Mouse (Mus musculus) CH12.LX (cell line): Measurements from ENCODE around the gene Mis18a. TPM values are rescaled to one million over a fixed set of nuclear protein-coding genes. Genes with fewer than 3 reads are reported as not detected.

Source experiments
- DNase-seq: peaks from one replicate; pipeline ENCODE4 v3.0.0-alpha.2; 2013; ENCODE audit errors: extremely low read depth
- H3K27ac ChIP-seq: 2 replicates; pipeline ENCODE4 v1.5.1; 2012; ENCODE audit warnings: low read depth, mild to moderate bottlenecking, control low read depth, moderate library complexity; ENCODE audit not compliant: insufficient read depth
- H3K27me3 ChIP-seq: replicated peaks from 2 replicates; pipeline ENCODE3; 2012; ENCODE audit warnings: inconsistent platforms
- H3K36me3 ChIP-seq, 2 experiments: replicated peaks in 1 of 2; 2 replicates each; pipeline versions ENCODE3 to v1.6.1; 2012; ENCODE audit warnings: inconsistent platforms in 1 of 2, low read length in 1 of 2, mild to moderate bottlenecking in 1 of 2, mixed read lengths in 1 of 2, moderate library complexity in 1 of 2; ENCODE audit not compliant: control insufficient read depth in 1 of 2, insufficient read depth in 1 of 2
- H3K4me1 ChIP-seq, 2 experiments: 2 replicates each; pipeline ENCODE4 v1.6.1; 2012; ENCODE audit warnings: inconsistent platforms in 1 of 2, moderate library complexity in 1 of 2; ENCODE audit not compliant: insufficient read depth in 2 of 2, control insufficient read depth in 1 of 2
- H3K4me2 ChIP-seq: 2 replicates; pipeline ENCODE4 v1.6.1; 2012; ENCODE audit warnings: low read depth, mild to moderate bottlenecking, control low read depth; ENCODE audit not compliant: poor library complexity, insufficient read depth, severe bottlenecking
- H3K4me3 ChIP-seq, 3 experiments: fragments of 150-350 bp in 1 of 3; sonication (generic) in 1 of 3; replicated peaks in 1 of 3; 2 replicates each; pipeline versions ENCODE3 to v1.5.1; 2011 to 2012; ENCODE audit warnings: low read depth in 2 of 3, low read length in 2 of 3, mild to moderate bottlenecking in 2 of 3, moderate library complexity in 2 of 3, control low read depth in 1 of 3, improper control_type of control experiment in 1 of 3, inconsistent platforms in 1 of 3, mixed read lengths in 1 of 3; ENCODE audit not compliant: poor library complexity in 1 of 3
- H3K79me2 ChIP-seq: replicated peaks from 2 replicates; pipeline ENCODE4 v1.6.1; 2012; ENCODE audit warnings: mild to moderate bottlenecking, moderate library complexity; ENCODE audit not compliant: control insufficient read depth, poor library complexity, insufficient read depth, severe bottlenecking; ENCODE audit errors: extremely low read depth
- H3K9ac ChIP-seq: 2 replicates; pipeline ENCODE4 v1.6.1; 2012; ENCODE audit warnings: low read depth, mild to moderate bottlenecking, control low read depth, moderate library complexity; ENCODE audit not compliant: insufficient read depth
- H3K9me3 ChIP-seq: replicated peaks from 2 replicates; pipeline ENCODE3; 2012; ENCODE audit warnings: low read length, inconsistent platforms, mixed read lengths
- BHLHE40 ChIP-seq: IDR thresholded peaks from 2 replicates; pipeline ENCODE4 v1.6.1; 2011; ENCODE audit warnings: mild to moderate bottlenecking, low read depth, low read length, improper control_type of control experiment
- CHD2 ChIP-seq: IDR thresholded peaks from 2 replicates; pipeline ENCODE4 v1.6.1; 2011; ENCODE audit warnings: low read length, improper control_type of control experiment
- CTCF ChIP-seq, 2 experiments: IDR thresholded peaks in 1 of 2; conservative IDR thresholded peaks in 1 of 2; 2 replicates each; pipeline ENCODE4 v1.5.1; 2011 to 2012; ENCODE audit warnings: low read depth in 2 of 2, low read length in 2 of 2, improper control_type of control experiment in 1 of 2, inconsistent platforms in 1 of 2, mild to moderate bottlenecking in 1 of 2, moderate library complexity in 1 of 2
- E2F4 ChIP-seq: IDR thresholded peaks from 2 replicates; pipeline ENCODE4 v1.6.1; 2011; ENCODE audit warnings: low read depth, low read length, improper control_type of control experiment; ENCODE audit not compliant: insufficient replicate concordance
- JUN ChIP-seq: IDR thresholded peaks from 2 replicates; pipeline ENCODE4 v1.6.1; 2011; ENCODE audit warnings: low read depth, mild to moderate bottlenecking, low read length, improper control_type of control experiment, moderate library complexity; ENCODE audit not compliant: insufficient read depth
- JUND ChIP-seq: conservative IDR thresholded peaks from 2 replicates; pipeline ENCODE4 v1.6.1; 2011; ENCODE audit warnings: low read depth, low read length, improper control_type of control experiment
- MAFK ChIP-seq: IDR thresholded peaks from 2 replicates; pipeline ENCODE4 v1.6.1; 2011; ENCODE audit warnings: low read length, improper control_type of control experiment; ENCODE audit not compliant: insufficient replicate concordance
- MAZ ChIP-seq: IDR thresholded peaks from 2 replicates; pipeline ENCODE4 v1.6.1; 2012; ENCODE audit warnings: low read depth, mild to moderate bottlenecking, inconsistent platforms, low read length, improper control_type of control experiment, moderate library complexity
- PAX5 ChIP-seq: IDR thresholded peaks from 2 replicates; pipeline ENCODE4 v1.6.1; 2012; ENCODE audit warnings: low read length, inconsistent platforms, mixed read lengths
- SIN3A ChIP-seq: IDR thresholded peaks from 2 replicates; pipeline ENCODE4 v1.6.1; 2012; ENCODE audit warnings: low read length, improper control_type of control experiment, inconsistent platforms
- SMC3 ChIP-seq: IDR thresholded peaks from 2 replicates; pipeline ENCODE4 v1.6.1; 2011; ENCODE audit warnings: low read depth, low read length, improper control_type of control experiment
- ZC3H11A ChIP-seq: IDR thresholded peaks from 2 replicates; pipeline ENCODE4 v1.6.1; 2012; ENCODE audit warnings: low read depth, mild to moderate bottlenecking, inconsistent platforms, low read length, improper control_type of control experiment
- ZMIZ1 ChIP-seq: IDR thresholded peaks from 2 replicates; pipeline ENCODE4 v1.6.1; 2012; ENCODE audit warnings: low read depth, mild to moderate bottlenecking, inconsistent platforms, low read length, improper control_type of control experiment
- dilution Hi-C: fragments of 300-500 bp; cut with MboI; formaldehyde crosslinking; loops from 2 replicates; pipeline ENCODE4 v1.14.3; 2020; ENCODE audit warnings: low sequenced_read_pairs; ENCODE audit not compliant: extremely low pct_unique_long_range_greater_than_20kb, extremely low pct_ligation_motif_present
- in situ Hi-C: fragments of 300-500 bp; cut with MboI; formaldehyde crosslinking; loops from 3 replicates; pipeline ENCODE4 v1.14.3; 2019; ENCODE audit warnings: low sequenced_read_pairs, low pct_ligation_motif_present, low pct_unique_long_range_greater_than_20kb, mixed read lengths
- polyA plus RNA-seq: library from polyadenylated mRNA; unstranded; fragments of >175 nt; gene quantifications from 2 replicates; pipeline ENCODE4 v1.2.1, GENCODE M21; 2012; ENCODE audit warnings: low read depth; ENCODE audit not compliant: insufficient read length
- total RNA-seq, 2 experiments: library from RNA; depleted of rRNA; stranded (reverse); fragments of 300-350 nt in 1 of 2; fragments of >200 nt in 1 of 2; gene quantifications; 2 replicates each; pipeline ENCODE4 v1.2.3; 2012 to 2014

Mis18a gene
- total and polyA plus RNA-seq, 3 experiments, result 40.5 to 113 (median 49.0) TPM

DNA sequence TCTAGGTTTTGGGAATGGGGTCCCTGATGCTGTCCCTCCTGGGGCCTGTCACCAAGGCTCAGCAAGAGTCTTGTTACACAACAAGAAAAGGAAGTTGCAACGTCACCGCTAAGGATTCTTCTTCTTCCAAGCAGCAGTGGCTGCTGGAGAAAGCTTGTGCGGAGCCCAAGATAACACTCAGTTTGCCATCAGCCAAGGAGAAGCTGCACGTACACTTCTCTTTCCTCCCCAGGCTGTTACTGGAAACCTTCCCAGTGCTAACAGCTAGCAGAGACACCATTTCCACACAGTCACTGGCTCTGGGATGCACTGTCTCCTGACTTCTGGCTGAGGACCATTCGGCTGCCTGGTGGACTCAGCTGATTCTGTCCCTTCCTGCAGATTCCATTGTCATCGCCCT is 19.9 kb upstream of the Mis18a start:
- Histone ChIP-seq H3K4me1 (no peaks in the 10 kb centered on the region), H3K27ac (no peak overlapping the region), H3K9ac (no peak overlapping the region), H3K4me3 (no peak overlapping the region), H3K27me3 (no peaks in the 10 kb centered on the region), H3K9me3 (no peaks in the 10 kb centered on the region), H3K79me2 (no peaks in the 10 kb centered on the region), H3K36me3 (peaks cover 18 to 44% of the 10 kb centered on the region in 2 experiments), H3K4me2 (no peak overlapping the region)
- DNase-seq, result no peak
- TF ChIP-seq CTCF (conservative IDR thresholded peaks at IDR 0.05 in 1 of 2, IDR thresholded peaks at IDR 0.05 in 1 of 2; ENCODE audit: low read depth in 2 of 2, low read length in 2 of 2), result no peak
- no peak for TF ChIP-seq CHD2
- no peak for TF ChIP-seq ZMIZ1
- no peak for TF ChIP-seq MAZ
- TF ChIP-seq ZC3H11A, result no peak
- no peak for TF ChIP-seq BHLHE40
- TF ChIP-seq SMC3, result no peak
- in situ Hi-C loops, result no loop called here
- dilution Hi-C loops, result no loop called here

DNA sequence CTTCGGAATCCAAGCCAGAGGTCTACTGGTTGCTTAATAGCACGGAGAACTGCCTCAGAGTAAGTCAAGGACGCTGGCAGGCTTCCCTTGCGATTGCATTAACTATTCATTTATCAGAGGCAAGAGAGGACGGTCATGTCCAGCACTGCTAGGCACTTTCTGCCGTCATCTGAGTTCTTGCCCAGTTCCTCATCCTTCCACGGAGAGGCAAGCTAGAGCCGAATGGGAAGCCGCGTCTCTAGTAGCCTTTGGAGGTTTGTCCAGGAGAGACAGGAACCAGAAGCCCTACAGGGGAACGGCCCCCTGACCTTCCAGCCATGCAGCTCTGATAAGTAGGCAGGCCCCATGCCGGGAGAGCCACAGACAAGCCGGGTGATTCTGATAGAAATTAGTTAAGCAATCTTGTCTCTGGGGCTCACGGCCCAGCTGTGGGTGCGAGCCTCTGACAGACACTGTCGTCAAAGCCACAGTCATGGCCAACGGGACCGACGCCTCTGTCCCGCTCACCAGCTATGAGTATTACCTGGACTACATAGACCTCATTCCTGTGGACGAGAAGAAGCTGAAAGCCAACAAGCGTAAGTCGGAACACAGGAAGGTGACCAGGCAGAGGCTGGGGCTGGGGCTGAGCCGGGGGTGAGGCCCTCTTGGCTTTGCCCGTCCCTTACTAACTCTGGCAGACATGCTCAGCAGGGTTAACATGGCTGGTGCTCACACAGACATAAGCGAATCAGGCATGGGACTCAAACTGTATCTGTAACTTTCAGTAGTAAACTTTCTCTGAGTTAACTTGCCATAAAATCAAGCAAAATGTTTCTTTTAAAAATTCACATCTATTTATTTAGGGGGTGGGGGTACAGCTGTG is 11.1 kb upstream of the Mis18a start, which contains the start of gene Mrap:
Gene Mrap (plus strand): TSS at position 116 of the 865 bp plus-strand sequence.
- in situ Hi-C loops (no loop called here), dilution Hi-C loops (no loop called here)
- H3K4me2 ChIP-seq, result no peak within 1 kb of the TSS
- DNase-seq, result no peak
- H3K9me3 ChIP-seq, result no peaks in the 10 kb centered on the region
- H3K27me3 ChIP-seq, result peaks cover 5% of the 10 kb centered on the region
- no peaks in the 10 kb centered on the region for H3K79me2 ChIP-seq
- H3K9ac ChIP-seq, result no peak within 1 kb of the TSS
- H3K4me1 ChIP-seq, result no peaks in the 10 kb centered on the region
- no peaks in the 10 kb centered on the region for H3K36me3 ChIP-seq
- no peak for TF ChIP-seq JUN
- no peak for TF ChIP-seq E2F4
- TF ChIP-seq PAX5, result no peak
- no peak for TF ChIP-seq ZC3H11A
- no peak for TF ChIP-seq MAFK
- TF ChIP-seq SIN3A, result no peak
- TF ChIP-seq JUND, result no peak
- TF ChIP-seq, all 38 proteins: peak for 0
- Histone ChIP-seq H3K27ac (no peak within 1 kb of the TSS), H3K4me3 (no peak within 1 kb of the TSS)
